Mouse (Mus musculus) lung, embryonic 15.5 days (tissue): Measurements from ENCODE around the gene Eci1. TPM values are rescaled to one million over a fixed set of nuclear protein-coding genes. Genes with fewer than 3 reads are reported as not detected.
A peak's percentile ranks its signal among the peaks of the same experiment; 100 is the strongest.
"Not testable (repeated sequence)": the region's sequence is repeated elsewhere in the genome, so short reads cannot be mapped to it uniquely, and the experiment has no call there.

Source experiments
- ATAC-seq: fragments of 200-750 bp; cut with Nextera tagmentation; 2 replicates; pipeline ENCODE4 v1.8.0; 2017; ENCODE audit warnings: moderate number of reproducible peaks, borderline replicate concordance; ENCODE audit not compliant: low FRiP score, low TSS enrichment; ENCODE audit errors: extremely low read depth
- H3K27ac ChIP-seq: fragments of 300-500 bp; sonication (generic); 2 replicates; pipeline ENCODE4 v1.5.1; 2015; ENCODE audit warnings: moderate library complexity, mild to moderate bottlenecking, inconsistent platforms
- H3K27me3 ChIP-seq: fragments of 300-500 bp; sonication (generic); 2 replicates; pipeline ENCODE4 v1.6.1; 2015; ENCODE audit warnings: inconsistent platforms
- H3K36me3 ChIP-seq: fragments of 300-500 bp; sonication (generic); 2 replicates; pipeline ENCODE4 v1.6.1; 2015; ENCODE audit warnings: inconsistent platforms
- H3K4me1 ChIP-seq: fragments of 300-500 bp; sonication (generic); 2 replicates; pipeline ENCODE4 v1.6.1; 2015; ENCODE audit warnings: inconsistent platforms
- H3K4me2 ChIP-seq: fragments of 300-500 bp; sonication (generic); 2 replicates; pipeline ENCODE4 v1.6.1; 2015; ENCODE audit warnings: inconsistent platforms, mild to moderate bottlenecking, moderate library complexity
- H3K4me3 ChIP-seq: fragments of 300-500 bp; sonication (generic); 2 replicates; pipeline ENCODE4 v1.5.1; 2015; ENCODE audit warnings: mild to moderate bottlenecking, inconsistent platforms
- H3K9ac ChIP-seq: fragments of 300-500 bp; sonication (generic); 2 replicates; pipeline ENCODE4 v1.6.1; 2015; ENCODE audit warnings: inconsistent platforms
- H3K9me3 ChIP-seq: fragments of 300-500 bp; sonication (generic); 2 replicates; pipeline ENCODE4 v1.6.1; 2016; ENCODE audit warnings: inconsistent platforms
- WGBS: fragments of 180-500 bp; shearing (Covaris S2); methylation state at CpG from one replicate; pipeline ENCODE4 v1.1.7; 2015; 5-methylcytosine and 5-hydroxymethylcytosine counted together
- polyA plus RNA-seq: library from polyadenylated mRNA; unstranded; fragments of >200 nt; fragmentation: Nextera tagmentation; extraction: Ambion mirVana; gene quantifications from 2 replicates; pipeline ENCODE4 v1.2.1, GENCODE M21; 2015

Gene Eci1
- polyA plus RNA-seq, 1 experiment from 2014 or later, result 90.4 TPM

- WGBS, result under 1% methylated on average over 64 of the region's 64 CpGs
Observed at GRCm38 (mm10) chr17:24414230-24414976, 12.0 kb upstream of the Eci1 start, which contains the start of gene Rnps1. TSS of gene Rnps1 (plus strand) at chr17:24414565.

GRCm38 (mm10) chr17:24415011-24415410 lies 11.4 kb upstream of the Eci1 start:
- peak overlapping the region; percentile 92 for H3K27ac ChIP-seq
- peak overlapping the region; percentile 85 for H3K4me2 ChIP-seq
- peaks cover 31% of the 10 kb centered on the region for H3K4me1 ChIP-seq
- peaks cover 51% of the 10 kb centered on the region for H3K36me3 ChIP-seq
- H3K9ac ChIP-seq, result peak overlapping the region; percentile 90
- no peaks in the 10 kb centered on the region for H3K27me3 ChIP-seq
- ATAC-seq, result peak; percentile 15; the same call in 1 of the 2 replicates
- no peaks in the 10 kb centered on the region for H3K9me3 ChIP-seq
- under 1% methylated on average over 21 of the region's 21 CpGs for WGBS
- H3K4me3 ChIP-seq, result peak overlapping the region; percentile 78

More at GRCm38 (mm10) chr17:24414230-24414976, 12.0 kb upstream of the Eci1 start, which contains the start of gene Rnps1:
- Histone ChIP-seq H3K36me3 (peaks cover 51% of the 10 kb centered on the region), H3K4me2 (peak within 1 kb of the TSS; percentile 85), H3K4me1 (peaks cover 31% of the 10 kb centered on the region), H3K27me3 (no peaks in the 10 kb centered on the region), H3K27ac (peak within 1 kb of the TSS; percentile 92), H3K9ac (peak within 1 kb of the TSS; percentile 90), H3K4me3 (peak within 1 kb of the TSS; percentile 78), H3K9me3 (no peaks in the 10 kb centered on the region)
- peak; percentile 96 for ATAC-seq

- WGBS, result 74% methylated on average over 3 of the region's 3 CpGs
- H3K9ac ChIP-seq, result peak overlapping the region; percentile 90
- peaks cover 53% of the 10 kb centered on the region for H3K36me3 ChIP-seq
- H3K27ac ChIP-seq, result no peak overlapping the region
- H3K4me2 ChIP-seq, result peak overlapping the region; percentile 85
- no peak for ATAC-seq
- peaks cover 31% of the 10 kb centered on the region for H3K4me1 ChIP-seq
- peak overlapping the region; percentile 78 for H3K4me3 ChIP-seq
- no peaks in the 10 kb centered on the region for H3K9me3 ChIP-seq
- no peaks in the 10 kb centered on the region for H3K27me3 ChIP-seq
Observed at GRCm38 (mm10) chr17:24416051-24416652, 10.3 kb upstream of the Eci1 start.

GRCm38 (mm10) chr17:24423114-24423513 lies 3.3 kb upstream of the Eci1 start:
- peaks cover 71% of the 10 kb centered on the region for H3K36me3 ChIP-seq
- ATAC-seq, result no peak
- no peak overlapping the region for H3K4me2 ChIP-seq
- H3K27ac ChIP-seq, result no peak overlapping the region
- no peaks in the 10 kb centered on the region for H3K9me3 ChIP-seq
- peaks cover 7% of the 10 kb centered on the region for H3K4me1 ChIP-seq
- H3K4me3 ChIP-seq, result no peak overlapping the region
- WGBS, result 89% methylated on average over 4 of the region's 4 CpGs
- no peak overlapping the region for H3K9ac ChIP-seq
- no peaks in the 10 kb centered on the region for H3K27me3 ChIP-seq

- Histone ChIP-seq H3K4me1 (peaks cover 16% of the 10 kb centered on the region), H3K4me3 (no peak overlapping the region), H3K27ac (no peak overlapping the region), H3K36me3 (peaks cover 57% of the 10 kb centered on the region), H3K9ac (no peak overlapping the region), H3K9me3 (no peaks in the 10 kb centered on the region), H3K4me2 (no peak overlapping the region), H3K27me3 (no peaks in the 10 kb centered on the region)
- 94% methylated on average over 5 of the region's 5 CpGs for WGBS
- ATAC-seq, result no peak
Observed at GRCm38 (mm10) chr17:24424489-24424888, 2.0 kb upstream of the Eci1 start.

GRCm38 (mm10) chr17:24425326-24425725 lies 1.1 kb upstream of the Eci1 start:
- not testable (repeated sequence) for H3K27me3 ChIP-seq, H3K4me2 ChIP-seq, H3K9me3 ChIP-seq, H3K9ac ChIP-seq, H3K4me3 ChIP-seq, H3K27ac ChIP-seq, ATAC-seq
- Histone ChIP-seq H3K4me1 (peaks cover 16% of the 10 kb centered on the region), H3K36me3 (peaks cover 49% of the 10 kb centered on the region)
- WGBS, result 89% methylated on average over 6 of the region's 8 CpGs

GRCm38 (mm10) chr17:24425905-24426304 lies 536 bp upstream of the Eci1 start:
- Histone ChIP-seq H3K27ac (peak overlapping the region; percentile 92), H3K9ac (no peak overlapping the region), H3K9me3 (no peaks in the 10 kb centered on the region), H3K4me1 (peaks cover 16% of the 10 kb centered on the region), H3K36me3 (peaks cover 43% of the 10 kb centered on the region), H3K4me3 (peak overlapping the region; percentile 57; the same call in 1 of the 2 replicates), H3K4me2 (peak overlapping the region; percentile 49), H3K27me3 (no peaks in the 10 kb centered on the region)
- 89% methylated on average over 7 of the region's 7 CpGs for WGBS
- ATAC-seq, result no peak

GRCm38 (mm10) chr17:24427170-24427557 lies 723 bp downstream of the Eci1 start:
- H3K9ac ChIP-seq, result peak overlapping the region; percentile 74
- no peaks in the 10 kb centered on the region for H3K27me3 ChIP-seq
- H3K4me3 ChIP-seq, result peak overlapping the region; percentile 57
- 2% methylated on average over 8 of the region's 8 CpGs for WGBS
- H3K4me1 ChIP-seq, result peaks cover 16% of the 10 kb centered on the region
- H3K9me3 ChIP-seq, result no peaks in the 10 kb centered on the region
- peak; percentile 29; the same call in 1 of the 2 replicates for ATAC-seq
- H3K36me3 ChIP-seq, result peaks cover 30% of the 10 kb centered on the region
- peak overlapping the region; percentile 92 for H3K27ac ChIP-seq
- peak overlapping the region; percentile 49 for H3K4me2 ChIP-seq

GRCm38 (mm10) chr17:24429201-24429983 lies 3.0 kb downstream of the Eci1 start:
- ATAC-seq, result no peak
- Histone ChIP-seq H3K27me3 (no peaks in the 10 kb centered on the region), H3K9me3 (no peaks in the 10 kb centered on the region), H3K4me3 (no peak overlapping the region), H3K4me1 (peaks cover 16% of the 10 kb centered on the region), H3K27ac (no peak overlapping the region), H3K36me3 (peaks cover 10% of the 10 kb centered on the region), H3K9ac (no peak overlapping the region), H3K4me2 (no peak overlapping the region)
- 79% methylated on average over 14 of the region's 14 CpGs for WGBS

- Histone ChIP-seq H3K27ac (no peak overlapping the region), H3K9ac (no peak overlapping the region), H3K4me3 (no peak overlapping the region), H3K27me3 (no peaks in the 10 kb centered on the region), H3K4me1 (no peaks in the 10 kb centered on the region), H3K36me3 (peaks cover 49% of the 10 kb centered on the region), H3K4me2 (no peak overlapping the region), H3K9me3 (no peaks in the 10 kb centered on the region)
- WGBS, result 62% methylated on average over 5 of the region's 5 CpGs
- ATAC-seq, result peak; percentile 50; the same call in 1 of the 2 replicates
Observed at GRCm38 (mm10) chr17:24437016-24437415, 10.6 kb downstream of the Eci1 start.

GRCm38 (mm10) chr17:24440377-24440776 lies 13.9 kb downstream of the Eci1 start:
- no peak overlapping the region for H3K9ac ChIP-seq
- peaks cover 65% of the 10 kb centered on the region for H3K36me3 ChIP-seq
- no peaks in the 10 kb centered on the region for H3K9me3 ChIP-seq
- H3K4me2 ChIP-seq, result no peak overlapping the region
- no peaks in the 10 kb centered on the region for H3K4me1 ChIP-seq
- no peak overlapping the region for H3K27ac ChIP-seq
- H3K27me3 ChIP-seq, result no peaks in the 10 kb centered on the region
- ATAC-seq, result no peak
- no peak overlapping the region for H3K4me3 ChIP-seq
- 86% methylated on average over 8 of the region's 8 CpGs for WGBS
